Mouse (Mus musculus): Measurements from ENCODE around the gene Car10. TPM values are rescaled to one million over a fixed set of nuclear protein-coding genes. Genes with fewer than 3 reads are reported as not detected.

Car10 gene
- polyA plus RNA-seq (2015; fragmentation: Nextera tagmentation; extraction: Ambion mirVana): 59.7 and 60.5 TPM in 2 replicates

DNA sequence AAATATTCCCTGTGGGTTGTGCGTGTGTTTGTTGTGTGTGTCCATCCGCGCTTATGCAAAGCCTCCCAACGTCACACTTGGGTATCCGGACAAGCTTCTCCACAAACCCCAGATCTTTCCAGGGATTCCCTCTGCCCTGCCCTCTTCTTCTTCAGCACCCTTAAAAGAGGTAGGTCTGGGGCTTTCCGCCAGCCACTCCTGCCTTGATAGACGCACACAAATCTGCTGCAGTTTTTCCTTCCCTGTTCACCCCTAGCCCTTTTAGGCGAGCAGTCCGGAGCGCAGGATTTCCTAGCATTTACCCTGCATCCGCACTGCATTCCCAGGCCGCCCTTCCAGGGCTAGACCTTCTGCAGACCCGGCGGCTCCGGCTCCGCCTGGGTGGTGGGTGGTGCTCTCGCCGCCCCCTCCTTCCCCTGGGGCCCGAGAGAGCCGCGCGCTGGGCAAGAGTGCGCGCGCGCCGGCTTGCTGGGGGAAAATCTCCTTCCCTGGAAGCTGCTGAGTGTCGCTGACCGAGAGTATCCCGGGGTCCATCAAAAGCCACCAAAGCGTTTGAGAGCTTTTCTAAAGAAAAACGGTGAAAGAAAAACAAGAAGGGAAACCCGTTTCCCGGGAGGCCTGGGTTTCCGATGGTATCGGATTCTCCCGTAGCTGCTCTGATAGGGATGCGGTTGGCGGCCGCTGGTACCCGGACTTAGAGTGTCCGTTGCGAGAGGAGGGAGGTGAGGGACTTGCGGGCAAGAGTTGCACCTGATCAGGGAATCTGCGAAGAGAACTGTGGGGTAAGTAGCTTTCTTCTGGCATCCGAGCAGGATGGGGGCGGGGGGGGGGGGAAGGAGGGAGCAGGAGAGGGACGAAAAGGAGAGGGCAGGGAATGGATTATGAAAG lies at the start of gene Car10:
Car10 (plus strand) TSS at position 88 of the 888 bp plus-strand sequence.
- H3K9me3 ChIP-seq (ENCODE audit: control insufficient read depth, low read length): no peaks in the 10 kb centered on the region
- peak within 1 kb of the TSS; percentile 78 for H3K4me2 ChIP-seq (ENCODE audit: low read length)
- under 1% methylated on average over 46 of the region's 48 CpGs for WGBS
- peak within 1 kb of the TSS; percentile 70 for H3K9ac ChIP-seq (ENCODE audit: low read depth, low read length)
- H3K27ac ChIP-seq (ENCODE audit: low read depth, low read length): peak within 1 kb of the TSS; percentile 75
- peaks cover 2% of the 10 kb centered on the region; the same call in 1 of the 2 replicates for H3K4me1 ChIP-seq (ENCODE audit: control insufficient read depth, insufficient read depth, low read depth, low read length)
- peak; percentile 70 for ATAC-seq
- no peaks in the 10 kb centered on the region for H3K36me3 ChIP-seq (ENCODE audit: control insufficient read depth, insufficient read depth, low read length)
- peaks cover 4% of the 10 kb centered on the region; the same call in 1 of the 2 replicates for H3K27me3 ChIP-seq (replicated peaks; ENCODE audit: control insufficient read depth, insufficient read depth, low read length)
- H3K4me3 ChIP-seq (ENCODE audit: low read length): peak within 1 kb of the TSS; percentile 57

- no peaks in the 10 kb centered on the region for H3K9me3 ChIP-seq (ENCODE audit: control insufficient read depth, low read length)
- H3K27me3 ChIP-seq (replicated peaks; ENCODE audit: control insufficient read depth, insufficient read depth, low read length): no peaks in the 10 kb centered on the region
- ATAC-seq: no peak
- 70% methylated on average over 6 of the region's 6 CpGs for WGBS
- H3K36me3 ChIP-seq (ENCODE audit: control insufficient read depth, insufficient read depth, low read length): no peaks in the 10 kb centered on the region
- no peak overlapping the region for H3K27ac ChIP-seq (ENCODE audit: low read depth, low read length)
- no peak overlapping the region for H3K4me2 ChIP-seq (ENCODE audit: low read length)
- no peak overlapping the region for H3K9ac ChIP-seq (ENCODE audit: low read depth, low read length)
- no peaks in the 10 kb centered on the region for H3K4me1 ChIP-seq (ENCODE audit: control insufficient read depth, insufficient read depth, low read depth, low read length)
- H3K4me3 ChIP-seq (ENCODE audit: low read length): no peak overlapping the region
Observed at GRCm38 (mm10) chr11:93065021-93065420, 32.8 kb upstream of the Car10 start.

DNA sequence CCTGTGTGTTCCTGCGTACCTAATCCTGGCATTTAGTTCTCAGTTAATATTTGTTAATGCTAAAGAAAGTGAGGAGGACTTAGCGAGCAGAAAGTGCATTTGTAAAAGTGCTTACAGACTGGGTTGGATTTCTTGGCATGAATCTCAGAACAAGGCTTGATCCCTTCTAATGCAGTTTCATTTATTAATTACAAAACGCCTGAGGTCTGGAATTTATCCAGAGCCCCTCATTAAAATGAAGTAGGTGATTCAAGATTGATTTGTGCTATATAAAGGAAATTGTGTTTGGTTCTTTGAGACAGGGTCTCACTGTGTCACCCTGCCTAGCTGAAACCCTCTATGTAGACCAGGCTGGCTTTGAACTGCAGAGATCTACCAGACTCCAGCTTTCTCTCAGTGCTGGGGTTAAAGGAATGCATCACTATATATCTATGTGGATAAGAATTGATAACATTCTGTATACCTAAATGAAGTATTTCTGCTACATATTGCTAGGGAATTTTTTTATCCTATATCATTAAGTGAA lies 32.1 kb upstream of the Car10 start:
- WGBS: 70% methylated on average over 3 of the region's 3 CpGs
- no peaks in the 10 kb centered on the region for H3K9me3 ChIP-seq (ENCODE audit: control insufficient read depth, low read length)
- H3K4me2 ChIP-seq (ENCODE audit: low read length): no peak overlapping the region
- no peaks in the 10 kb centered on the region for H3K4me1 ChIP-seq (ENCODE audit: control insufficient read depth, insufficient read depth, low read depth, low read length)
- no peak overlapping the region for H3K4me3 ChIP-seq (ENCODE audit: low read length)
- no peak for ATAC-seq
- no peaks in the 10 kb centered on the region for H3K36me3 ChIP-seq (ENCODE audit: control insufficient read depth, insufficient read depth, low read length)
- H3K27me3 ChIP-seq (replicated peaks; ENCODE audit: control insufficient read depth, insufficient read depth, low read length): no peaks in the 10 kb centered on the region
- H3K27ac ChIP-seq (ENCODE audit: low read depth, low read length): no peak overlapping the region
- no peak overlapping the region for H3K9ac ChIP-seq (ENCODE audit: low read depth, low read length)

GRCm38 (mm10) chr11:93095588-93095987 lies 2.2 kb upstream of the Car10 start:
- WGBS: 17% methylated on average over 2 of the region's 2 CpGs
- Histone ChIP-seq H3K4me2 (ENCODE audit: low read length) (no peak overlapping the region), H3K9me3 (ENCODE audit: control insufficient read depth, low read length) (no peaks in the 10 kb centered on the region), H3K9ac (ENCODE audit: low read depth, low read length) (no peak overlapping the region), H3K4me3 (ENCODE audit: low read length) (no peak overlapping the region), H3K4me1 (ENCODE audit: control insufficient read depth, insufficient read depth, low read depth, low read length) (peaks cover 2% of the 10 kb centered on the region; the same call in 1 of the 2 replicates), H3K36me3 (ENCODE audit: control insufficient read depth, insufficient read depth, low read length) (no peaks in the 10 kb centered on the region), H3K27me3 (replicated peaks; ENCODE audit: control insufficient read depth, insufficient read depth, low read length) (no peaks in the 10 kb centered on the region), H3K27ac (ENCODE audit: low read depth, low read length) (no peak overlapping the region)
- ATAC-seq: no peak

DNA sequence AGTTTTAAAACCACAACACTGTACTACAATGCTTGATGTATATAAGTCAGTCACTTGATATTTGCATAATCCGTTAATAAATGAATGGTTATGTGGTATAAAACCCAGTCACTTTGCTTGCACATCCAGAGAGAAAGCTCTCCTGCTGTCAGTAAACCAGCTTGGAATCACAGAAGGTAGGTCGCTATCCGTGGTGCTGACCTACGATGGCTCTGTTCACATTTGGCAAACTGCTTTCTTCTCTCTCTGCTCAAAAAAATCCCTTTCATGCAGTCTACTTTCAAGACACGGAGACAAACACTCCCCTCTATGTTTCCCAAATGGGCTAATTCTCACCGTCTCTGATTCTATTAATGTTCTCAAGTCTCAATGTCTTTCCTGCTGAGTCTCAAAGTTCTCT lies 827 bp upstream of the Car10 start:
- peak overlapping the region; percentile 72 for H3K27ac ChIP-seq (ENCODE audit: low read depth, low read length)
- no peak for ATAC-seq
- H3K4me1 ChIP-seq (ENCODE audit: control insufficient read depth, insufficient read depth, low read depth, low read length): peaks cover 2% of the 10 kb centered on the region; the same call in 1 of the 2 replicates
- H3K9ac ChIP-seq (ENCODE audit: low read depth, low read length): peak overlapping the region; percentile 70
- no peaks in the 10 kb centered on the region for H3K36me3 ChIP-seq (ENCODE audit: control insufficient read depth, insufficient read depth, low read length)
- H3K4me3 ChIP-seq (ENCODE audit: low read length): peak overlapping the region; percentile 57
- peaks cover 4% of the 10 kb centered on the region; the same call in 1 of the 2 replicates for H3K27me3 ChIP-seq (replicated peaks; ENCODE audit: control insufficient read depth, insufficient read depth, low read length)
- H3K9me3 ChIP-seq (ENCODE audit: control insufficient read depth, low read length): no peaks in the 10 kb centered on the region
- 1% methylated on average over 6 of the region's 6 CpGs for WGBS
- peak overlapping the region; percentile 78 for H3K4me2 ChIP-seq (ENCODE audit: low read length)

GRCm38 (mm10) chr11:93097431-93097851 lies 387 bp upstream of the Car10 start:
- Histone ChIP-seq H3K4me2 (ENCODE audit: low read length) (peak overlapping the region; percentile 78), H3K27ac (ENCODE audit: low read depth, low read length) (peak overlapping the region; percentile 72), H3K4me3 (ENCODE audit: low read length) (peak overlapping the region; percentile 57), H3K27me3 (replicated peaks; ENCODE audit: control insufficient read depth, insufficient read depth, low read length) (peaks cover 4% of the 10 kb centered on the region; the same call in 1 of the 2 replicates), H3K9ac (ENCODE audit: low read depth, low read length) (peak overlapping the region; percentile 70), H3K36me3 (ENCODE audit: control insufficient read depth, insufficient read depth, low read length) (no peaks in the 10 kb centered on the region), H3K9me3 (ENCODE audit: control insufficient read depth, low read length) (no peaks in the 10 kb centered on the region), H3K4me1 (ENCODE audit: control insufficient read depth, insufficient read depth, low read depth, low read length) (peaks cover 2% of the 10 kb centered on the region; the same call in 1 of the 2 replicates)
- WGBS: under 1% methylated on average over 14 of the region's 14 CpGs
- no peak for ATAC-seq

- Histone ChIP-seq H3K27ac (ENCODE audit: low read depth, low read length) (peak overlapping the region; percentile 75), H3K4me2 (ENCODE audit: low read length) (peak overlapping the region; percentile 78), H3K9ac (ENCODE audit: low read depth, low read length) (peak overlapping the region; percentile 70), H3K4me3 (ENCODE audit: low read length) (peak overlapping the region; percentile 57), H3K4me1 (ENCODE audit: control insufficient read depth, insufficient read depth, low read depth, low read length) (peaks cover 2% of the 10 kb centered on the region; the same call in 1 of the 2 replicates), H3K9me3 (ENCODE audit: control insufficient read depth, low read length) (no peaks in the 10 kb centered on the region), H3K36me3 (ENCODE audit: control insufficient read depth, insufficient read depth, low read length) (no peaks in the 10 kb centered on the region), H3K27me3 (replicated peaks; ENCODE audit: control insufficient read depth, insufficient read depth, low read length) (peaks cover 4% of the 10 kb centered on the region; the same call in 1 of the 2 replicates)
- WGBS: 0% methylated on average over 35 of the region's 37 CpGs
- ATAC-seq: peak; percentile 69
Observed at GRCm38 (mm10) chr11:93098933-93099381, 1.1 kb downstream of the Car10 start.

GRCm38 (mm10) chr11:93099431-93100370 lies 1.9 kb downstream of the Car10 start:
- H3K36me3 ChIP-seq (ENCODE audit: control insufficient read depth, insufficient read depth, low read length): no peaks in the 10 kb centered on the region
- peak overlapping the region; percentile 57 for H3K4me3 ChIP-seq (ENCODE audit: low read length)
- H3K4me1 ChIP-seq (ENCODE audit: control insufficient read depth, insufficient read depth, low read depth, low read length): peaks cover 2% of the 10 kb centered on the region; the same call in 1 of the 2 replicates
- H3K27me3 ChIP-seq (replicated peaks; ENCODE audit: control insufficient read depth, insufficient read depth, low read length): peaks cover 4% of the 10 kb centered on the region; the same call in 1 of the 2 replicates
- H3K4me2 ChIP-seq (ENCODE audit: low read length): peak overlapping the region; percentile 78
- peak overlapping the region; percentile 70 for H3K9ac ChIP-seq (ENCODE audit: low read depth, low read length)
- no peaks in the 10 kb centered on the region for H3K9me3 ChIP-seq (ENCODE audit: control insufficient read depth, low read length)
- H3K27ac ChIP-seq (ENCODE audit: low read depth, low read length): peak overlapping the region; percentile 75
- under 1% methylated on average over 48 of the region's 53 CpGs for WGBS
- ATAC-seq: peak; percentile 31

Measured in hindbrain, embryonic 16.5 days (tissue).